Mouse (Mus musculus): Measurements from ENCODE around the gene 6430550D23Rik. TPM values are rescaled to one million over a fixed set of nuclear protein-coding genes. Genes with fewer than 3 reads are reported as not detected.

Gene 6430550D23Rik
- polyA plus RNA-seq, 1 experiment from 2014 or later = 0.37 TPM

DNA sequence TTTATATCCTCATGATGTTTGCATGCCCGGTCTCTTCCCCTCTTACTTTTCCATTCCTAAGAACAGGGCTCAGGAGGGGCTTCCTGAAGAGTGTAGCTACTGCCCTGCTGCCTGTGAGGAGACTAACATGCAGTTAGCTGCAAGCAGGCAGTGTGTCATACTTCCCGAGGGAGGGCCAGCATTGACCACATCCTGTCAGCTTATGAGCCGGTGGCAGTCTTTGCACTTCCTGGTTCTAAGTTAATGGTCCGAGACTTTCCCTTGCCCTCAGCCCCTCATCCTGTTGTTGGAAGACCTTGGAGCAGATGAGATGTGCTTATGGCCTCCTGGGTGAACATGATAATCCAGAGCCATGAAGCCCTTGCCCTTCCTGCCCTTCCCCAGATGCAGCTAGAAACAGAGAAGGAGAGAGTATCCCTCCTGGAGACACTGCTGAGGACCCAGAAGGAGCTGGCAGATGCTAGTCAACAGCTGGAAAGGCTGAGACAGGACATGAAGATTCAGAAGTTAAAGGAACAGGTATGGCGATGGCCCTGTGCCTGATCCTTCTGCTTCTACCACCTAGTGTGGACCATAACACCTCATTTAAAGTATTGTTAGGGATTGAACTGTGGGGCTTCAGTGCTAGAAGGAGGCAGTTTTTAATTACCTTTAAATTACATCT, 28.3 kb downstream of the 6430550D23Rik start:
- 17% methylated on average over 5 of the region's 5 CpGs for WGBS (ENCODE audit: missing documents)
- peak overlapping the region; percentile 93 for H3K27ac ChIP-seq
- H3K36me3 ChIP-seq (ENCODE audit: inconsistent target) = peaks cover 41% of the 10 kb centered on the region; the same call in 1 of the 2 replicates
- H3K79me2 ChIP-seq (ENCODE audit: inconsistent target) = peaks cover 30% of the 10 kb centered on the region
- peak overlapping the region; percentile 42 for H3K4me3 ChIP-seq (ENCODE audit: inconsistent target)

GRCm38 (mm10) chr2:155974087-155974731, 33.6 kb downstream of the 6430550D23Rik start:
- peaks cover 48% of the 10 kb centered on the region; the same call in 1 of the 2 replicates for H3K36me3 ChIP-seq (ENCODE audit: inconsistent target)
- no peak overlapping the region for H3K4me3 ChIP-seq (ENCODE audit: inconsistent target)
- WGBS (ENCODE audit: missing documents) = 87% methylated on average over 14 of the region's 14 CpGs
- no peak overlapping the region for H3K27ac ChIP-seq
- H3K79me2 ChIP-seq (ENCODE audit: inconsistent target) = no peaks in the 10 kb centered on the region

DNA sequence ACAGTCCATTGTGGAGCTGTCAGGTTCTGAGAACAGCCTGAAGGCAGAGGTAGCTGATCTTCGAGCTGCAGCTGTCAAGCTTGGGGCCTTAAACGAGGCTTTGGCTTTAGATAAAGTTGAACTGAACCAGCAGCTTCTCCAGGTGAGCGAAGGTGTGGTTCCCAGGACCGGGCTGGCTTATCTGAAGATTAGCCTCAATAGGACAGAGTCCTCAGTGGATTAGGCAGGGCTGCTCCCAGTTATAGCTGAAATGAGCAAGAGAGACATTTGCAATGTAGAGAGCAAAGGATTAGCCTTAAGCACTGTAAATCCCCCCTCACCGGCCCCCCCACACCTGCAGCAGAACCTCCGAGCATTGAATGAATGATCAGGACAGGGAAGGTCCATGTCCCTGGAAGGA, 34.4 kb downstream of the 6430550D23Rik start:
- Histone ChIP-seq H3K79me2 (ENCODE audit: inconsistent target) (no peaks in the 10 kb centered on the region), H3K4me3 (ENCODE audit: inconsistent target) (no peak overlapping the region), H3K27ac (no peak overlapping the region), H3K36me3 (ENCODE audit: inconsistent target) (peaks cover 53% of the 10 kb centered on the region; the same call in 1 of the 2 replicates)
- WGBS (ENCODE audit: missing documents) = 97% methylated on average over 5 of the region's 6 CpGs

DNA sequence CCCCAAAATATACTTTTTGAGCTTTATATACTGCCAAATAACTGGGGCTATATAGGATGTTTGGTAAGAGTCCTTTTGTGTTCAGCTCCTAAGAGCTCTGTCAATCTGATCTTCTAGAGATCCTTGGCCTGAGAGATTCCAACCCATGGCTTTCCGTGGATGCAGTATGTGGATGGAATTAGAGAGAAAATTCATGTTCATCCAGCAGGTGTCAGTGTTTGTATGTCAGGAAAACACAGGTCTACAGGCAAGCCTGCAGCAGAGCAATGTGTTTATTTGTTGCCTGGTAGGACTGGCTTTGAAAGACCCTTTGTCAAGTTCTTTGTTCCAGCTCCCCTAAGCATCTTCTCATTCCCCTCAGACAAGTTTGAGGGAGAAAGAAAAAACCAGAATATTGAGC, 44.8 kb downstream of the 6430550D23Rik start:
- peaks cover 46% of the 10 kb centered on the region for H3K36me3 ChIP-seq (ENCODE audit: inconsistent target)
- H3K4me3 ChIP-seq (ENCODE audit: inconsistent target) = no peak overlapping the region
- H3K79me2 ChIP-seq (ENCODE audit: inconsistent target) = peaks cover 31% of the 10 kb centered on the region
- 80% methylated on average over 1 of the region's 1 CpGs for WGBS (ENCODE audit: missing documents)
- H3K27ac ChIP-seq = no peak overlapping the region

DNA sequence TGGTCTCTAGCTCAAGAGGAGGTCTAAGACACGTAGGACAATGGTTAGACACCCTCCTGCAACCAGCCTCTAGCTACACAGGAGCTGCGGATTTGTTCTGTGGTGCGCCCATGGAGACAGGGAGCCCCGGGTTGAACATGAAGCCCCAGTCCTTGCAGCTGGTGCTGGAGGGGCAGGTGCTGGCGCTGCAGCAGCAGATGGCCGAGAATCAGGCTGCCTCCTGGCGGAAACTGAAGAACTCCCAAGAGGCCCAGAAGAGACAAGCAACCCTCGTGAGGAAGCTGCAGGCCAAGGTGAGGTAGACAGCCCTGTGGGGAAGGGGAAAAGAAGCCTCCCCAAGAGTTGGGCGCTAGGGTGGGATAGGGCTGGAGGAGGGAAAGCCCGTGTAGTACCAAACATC, 45.9 kb downstream of the 6430550D23Rik start:
- Histone ChIP-seq H3K4me3 (ENCODE audit: inconsistent target) (no peak overlapping the region), H3K79me2 (ENCODE audit: inconsistent target) (peaks cover 42% of the 10 kb centered on the region), H3K36me3 (ENCODE audit: inconsistent target) (peaks cover 35% of the 10 kb centered on the region), H3K27ac (no peak overlapping the region)
- WGBS (ENCODE audit: missing documents) = 93% methylated on average over 10 of the region's 10 CpGs

DNA sequence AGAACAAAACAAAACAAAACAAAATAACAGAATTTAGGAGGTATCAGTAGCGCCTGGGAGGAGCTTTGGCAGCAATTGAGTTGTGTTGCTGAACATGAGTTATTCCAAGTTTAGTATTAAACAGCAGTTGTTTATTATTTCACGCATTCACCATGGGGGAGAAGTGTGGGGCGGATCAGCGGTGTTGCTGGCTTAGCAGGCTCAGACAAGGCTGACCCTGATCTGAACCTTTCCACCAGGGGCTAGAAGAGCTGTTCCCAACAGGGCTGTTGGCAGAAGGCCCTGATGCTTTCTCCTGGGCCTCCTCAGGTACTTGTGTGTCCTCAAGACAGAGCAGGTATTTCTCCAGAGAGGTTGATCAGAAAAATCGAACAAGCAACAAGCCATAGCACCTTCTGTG, 47.8 kb downstream of the 6430550D23Rik start:
- peaks cover 45% of the 10 kb centered on the region for H3K79me2 ChIP-seq (ENCODE audit: inconsistent target)
- H3K4me3 ChIP-seq (ENCODE audit: inconsistent target) = no peak overlapping the region
- 95% methylated on average over 5 of the region's 5 CpGs for WGBS (ENCODE audit: missing documents)
- peaks cover 19% of the 10 kb centered on the region; the same call in 1 of the 2 replicates for H3K36me3 ChIP-seq (ENCODE audit: inconsistent target)
- no peak overlapping the region for H3K27ac ChIP-seq

DNA sequence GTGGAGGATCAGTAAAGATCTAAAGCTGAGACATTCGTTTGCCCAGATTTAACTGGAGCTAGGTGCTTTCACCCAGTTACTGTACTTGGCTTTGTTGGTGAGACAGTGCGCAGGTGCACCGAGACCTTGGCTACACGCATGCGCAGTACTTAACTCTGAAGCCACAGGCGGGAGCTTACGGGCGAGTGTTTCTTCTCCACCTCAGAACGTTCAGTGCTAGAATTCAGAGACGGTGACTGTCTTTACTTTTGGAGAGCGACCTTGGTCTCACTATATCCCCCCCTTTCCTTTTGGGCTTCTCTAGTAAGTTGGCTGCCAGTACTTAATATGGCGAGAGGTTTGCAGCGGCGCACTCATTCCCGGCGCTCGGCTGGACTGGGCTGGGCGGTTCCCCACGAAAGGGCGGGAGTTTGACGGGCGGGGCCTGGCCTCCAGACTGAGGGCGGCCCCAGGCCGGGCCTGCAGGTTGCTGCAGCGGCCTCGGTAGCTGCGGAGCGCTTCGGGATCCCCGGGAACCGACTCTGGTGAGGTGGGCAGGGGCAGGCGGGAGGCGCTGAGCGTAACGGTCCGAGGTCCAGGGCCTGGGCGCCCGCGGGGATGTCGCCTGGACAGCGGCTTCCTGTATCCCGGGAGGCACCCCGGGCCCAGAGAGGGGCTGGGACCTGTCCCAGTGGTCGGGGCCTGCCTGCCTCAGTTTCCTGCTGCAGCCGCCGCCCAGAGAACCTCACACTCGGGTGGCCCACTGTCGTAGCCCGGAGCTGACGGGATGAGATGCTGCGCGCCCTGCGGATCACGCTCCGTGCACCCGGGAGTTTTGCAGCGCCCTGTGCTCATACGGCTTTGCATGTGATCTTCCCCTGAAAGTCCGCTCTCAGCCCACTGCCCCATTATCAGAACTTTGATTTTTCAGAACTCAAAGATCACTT, 51.4 kb downstream of the 6430550D23Rik start, which contains the start of gene Cep250:
Cep250 (plus strand) TSS at position 325 of the 926 bp plus-strand sequence.
- Histone ChIP-seq H3K27ac (peak within 1 kb of the TSS; percentile 92), H3K36me3 (ENCODE audit: inconsistent target) (no peaks in the 10 kb centered on the region), H3K4me3 (ENCODE audit: inconsistent target) (peak within 1 kb of the TSS; percentile 59), H3K79me2 (ENCODE audit: inconsistent target) (peaks cover 45% of the 10 kb centered on the region)
- WGBS (ENCODE audit: missing documents) = under 1% methylated on average over 57 of the region's 59 CpGs

DNA sequence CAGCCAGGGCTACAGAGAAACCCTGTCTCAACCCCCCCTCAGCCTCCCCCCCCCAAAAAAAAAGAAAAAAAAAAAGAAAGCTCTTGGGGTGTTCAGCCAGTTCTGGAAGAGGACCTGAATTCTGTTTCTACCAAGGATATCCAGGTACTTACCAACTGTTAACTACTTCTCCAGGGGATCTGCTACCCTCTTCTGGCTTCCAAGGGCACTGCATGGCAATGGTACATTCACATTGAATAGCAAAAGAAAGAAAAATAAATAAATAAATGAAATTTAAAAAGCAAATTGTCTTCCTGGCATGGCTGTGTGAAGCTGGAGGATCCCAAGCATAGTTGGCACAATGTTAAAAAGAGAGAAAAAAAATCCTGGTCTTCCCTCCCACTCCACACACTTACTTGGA, 55.8 kb downstream of the 6430550D23Rik start:
- no peaks in the 10 kb centered on the region for H3K36me3 ChIP-seq (ENCODE audit: inconsistent target)
- no peak overlapping the region for H3K4me3 ChIP-seq (ENCODE audit: inconsistent target)
- H3K27ac ChIP-seq = no peak overlapping the region
- peaks cover 4% of the 10 kb centered on the region for H3K79me2 ChIP-seq (ENCODE audit: inconsistent target)

GRCm38 (mm10) chr2:155949362-155949761, 58.4 kb downstream of the 6430550D23Rik start:
- 71% methylated on average over 6 of the region's 6 CpGs for WGBS (ENCODE audit: missing documents)
- no peaks in the 10 kb centered on the region for H3K79me2 ChIP-seq (ENCODE audit: inconsistent target)
- no peak overlapping the region for H3K27ac ChIP-seq
- no peaks in the 10 kb centered on the region for H3K36me3 ChIP-seq (ENCODE audit: inconsistent target)
- no peak overlapping the region for H3K4me3 ChIP-seq (ENCODE audit: inconsistent target)

- H3K4me3 ChIP-seq (ENCODE audit: inconsistent target) = no peak overlapping the region
- no peaks in the 10 kb centered on the region for H3K36me3 ChIP-seq (ENCODE audit: inconsistent target)
- no peaks in the 10 kb centered on the region for H3K79me2 ChIP-seq (ENCODE audit: inconsistent target)
- 51% methylated on average over 5 of the region's 5 CpGs for WGBS (ENCODE audit: missing documents)
- no peak overlapping the region for H3K27ac ChIP-seq
Observed at GRCm38 (mm10) chr2:155947390-155948002, 60.3 kb downstream of the 6430550D23Rik start.

DNA sequence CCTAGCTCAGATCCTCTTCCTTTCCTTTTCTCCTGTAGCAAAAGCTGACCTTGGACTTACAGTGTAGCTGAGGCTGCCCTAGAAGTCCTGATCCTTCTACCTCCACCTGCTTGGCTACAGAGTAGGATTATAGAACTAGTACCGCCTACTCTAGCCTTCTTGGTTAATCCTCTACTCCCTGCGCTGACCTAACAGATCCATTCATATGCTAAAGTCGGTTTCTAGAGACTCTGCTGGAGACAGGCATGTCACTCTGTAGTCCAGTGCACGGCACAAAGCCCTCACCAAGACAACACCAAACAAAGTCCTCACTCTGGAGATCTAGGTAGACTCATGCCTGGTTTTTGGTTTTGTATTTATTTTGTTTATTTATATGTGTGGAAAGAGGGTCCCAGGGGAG, 61.3 kb downstream of the 6430550D23Rik start:
- Histone ChIP-seq H3K4me3 (ENCODE audit: inconsistent target) (no peak overlapping the region), H3K27ac (no peak overlapping the region), H3K36me3 (ENCODE audit: inconsistent target) (no peaks in the 10 kb centered on the region), H3K79me2 (ENCODE audit: inconsistent target) (no peaks in the 10 kb centered on the region)
- WGBS (ENCODE audit: missing documents) = 79% methylated on average over 4 of the region's 4 CpGs

DNA sequence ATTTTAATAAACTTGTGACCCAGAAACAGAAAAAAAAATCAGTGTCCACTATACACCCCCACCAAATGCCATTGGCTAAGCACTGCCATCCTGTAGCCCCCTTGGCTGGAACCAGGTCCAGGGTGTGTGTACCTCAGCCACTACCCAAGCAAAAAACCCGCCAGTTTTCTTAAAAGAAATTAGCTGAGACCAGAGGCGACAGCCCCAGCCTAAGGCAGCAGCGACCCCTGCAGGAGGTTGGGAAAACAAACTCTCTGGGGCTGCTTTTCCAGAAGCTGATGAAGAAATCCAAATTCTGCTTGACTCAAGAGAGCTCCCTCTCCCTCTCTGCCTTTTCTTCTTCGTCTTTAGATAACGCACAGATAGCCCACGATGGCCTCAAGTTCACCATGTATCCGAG, 61.7 kb downstream of the 6430550D23Rik start:
- H3K36me3 ChIP-seq (ENCODE audit: inconsistent target) = no peaks in the 10 kb centered on the region
- no peaks in the 10 kb centered on the region for H3K79me2 ChIP-seq (ENCODE audit: inconsistent target)
- H3K4me3 ChIP-seq (ENCODE audit: inconsistent target) = no peak overlapping the region
- 8% methylated on average over 6 of the region's 7 CpGs for WGBS (ENCODE audit: missing documents)
- H3K27ac ChIP-seq = no peak overlapping the region

- no peak overlapping the region for H3K27ac ChIP-seq
- no peak overlapping the region for H3K4me3 ChIP-seq (ENCODE audit: inconsistent target)
- no peaks in the 10 kb centered on the region for H3K36me3 ChIP-seq (ENCODE audit: inconsistent target)
- 91% methylated on average over 4 of the region's 5 CpGs for WGBS (ENCODE audit: missing documents)
- no peaks in the 10 kb centered on the region for H3K79me2 ChIP-seq (ENCODE audit: inconsistent target)
Observed at GRCm38 (mm10) chr2:155945580-155945979, 62.2 kb downstream of the 6430550D23Rik start.

DNA sequence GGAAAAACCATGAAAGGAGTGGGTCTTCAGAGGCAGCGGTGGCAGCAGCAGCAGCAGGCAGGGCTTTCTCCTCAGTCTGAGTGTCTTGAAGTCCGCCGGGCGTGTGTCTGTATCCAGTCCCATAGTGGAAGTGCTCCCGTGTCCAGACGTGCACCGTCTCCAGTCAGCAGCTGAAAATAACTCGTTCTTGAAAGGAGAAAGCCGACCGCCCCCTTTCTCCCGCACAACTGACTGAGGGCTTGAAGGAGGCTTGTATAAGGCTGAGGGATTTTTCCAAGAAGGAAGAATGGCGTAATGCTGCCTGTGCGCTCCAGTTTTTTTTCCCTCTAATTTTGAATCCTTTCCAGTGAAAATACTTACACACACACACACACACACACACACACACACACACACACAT, 62.7 kb downstream of the 6430550D23Rik start, which contains the start of gene Gdf5:
Gdf5 (minus strand) TSS at position 244 of the 400 bp plus-strand sequence.
- H3K36me3 ChIP-seq (ENCODE audit: inconsistent target) = no peaks in the 10 kb centered on the region
- no peak within 1 kb of the TSS for H3K4me3 ChIP-seq (ENCODE audit: inconsistent target)
- no peak within 1 kb of the TSS for H3K27ac ChIP-seq
- no peaks in the 10 kb centered on the region for H3K79me2 ChIP-seq (ENCODE audit: inconsistent target)
- WGBS (ENCODE audit: missing documents) = 89% methylated on average over 13 of the region's 13 CpGs
